Mouse (Mus musculus): ENCODE data around the gene Otop3. TPM values are rescaled to one million over a fixed set of nuclear protein-coding genes. Genes with fewer than 3 reads are reported as not detected.

Otop3 gene
- polyA plus RNA-seq, 1 experiment from 2014 or later: not detected

DNA sequence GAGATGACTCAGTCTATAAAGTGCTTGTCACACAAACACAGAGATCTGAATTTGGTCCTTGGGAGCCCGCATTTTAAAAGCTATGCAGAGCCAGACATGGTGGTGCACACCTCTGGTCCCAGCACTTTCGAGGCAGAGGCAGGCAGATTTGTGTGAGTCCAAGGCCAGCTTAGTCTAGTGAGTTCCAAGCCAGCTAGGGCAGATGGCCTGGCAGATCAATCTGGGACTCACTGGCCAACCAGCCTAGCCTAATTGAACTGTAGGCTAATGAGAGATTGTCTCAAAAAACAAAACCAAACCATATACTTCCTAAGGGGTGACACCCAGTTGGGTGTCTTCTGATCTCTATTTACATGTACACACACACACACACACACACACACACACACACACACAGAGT lies 6.7 kb downstream of the Otop3 start:
- 45% methylated on average over 2 of the region's 2 CpGs for WGBS (ENCODE audit: insufficient replicate concordance)
- H3K27ac ChIP-seq (ENCODE audit: low read depth): no peak overlapping the region
- TF ChIP-seq EP300 (IDR thresholded peaks at IDR 0.05; ENCODE audit: low read depth) (no peak), CTCF (IDR thresholded peaks at IDR 0.05; ENCODE audit: low read depth) (no peak)
- peaks cover 18% of the 10 kb centered on the region for H3K27me3 ChIP-seq (ENCODE audit: insufficient read depth, low read length)
- no peak for ATAC-seq
- H3K4me3 ChIP-seq (ENCODE audit: low read depth, low read length): no peak overlapping the region
- no peaks in the 10 kb centered on the region for H3K4me1 ChIP-seq (ENCODE audit: insufficient read depth)
- H3K36me3 ChIP-seq (replicated peaks; ENCODE audit: insufficient read depth, low read length): no peaks in the 10 kb centered on the region
- no peak overlapping the region for H3K4me2 ChIP-seq (ENCODE audit: low read depth, low read length)
- no peak for DNase-seq
- no peak overlapping the region for H3K9ac ChIP-seq (replicated peaks)
- no peaks in the 10 kb centered on the region for H3K9me3 ChIP-seq (ENCODE audit: low read length)

- Histone ChIP-seq H3K27me3 (ENCODE audit: insufficient read depth, low read length) (peaks cover 13% of the 10 kb centered on the region; the same call in 1 of the 2 replicates), H3K36me3 (replicated peaks; ENCODE audit: insufficient read depth, low read length) (no peaks in the 10 kb centered on the region), H3K27ac (ENCODE audit: low read depth) (no peak overlapping the region), H3K4me3 (ENCODE audit: low read depth, low read length) (no peak overlapping the region), H3K9ac (replicated peaks) (no peak overlapping the region), H3K9me3 (ENCODE audit: low read length) (no peaks in the 10 kb centered on the region), H3K4me2 (ENCODE audit: low read depth, low read length) (no peak overlapping the region), H3K4me1 (ENCODE audit: insufficient read depth) (no peaks in the 10 kb centered on the region)
- TF ChIP-seq EP300 (IDR thresholded peaks at IDR 0.05; ENCODE audit: low read depth) (no peak), CTCF (IDR thresholded peaks at IDR 0.05; ENCODE audit: low read depth) (no peak)
- no peak for ATAC-seq
- DNase-seq: no peak
- WGBS (ENCODE audit: insufficient replicate concordance): 55% methylated on average over 6 of the region's 6 CpGs
These were observed 7.3 kb downstream of the Otop3 start for GRCm38 (mm10) chr11:115341866-115342265.

DNA sequence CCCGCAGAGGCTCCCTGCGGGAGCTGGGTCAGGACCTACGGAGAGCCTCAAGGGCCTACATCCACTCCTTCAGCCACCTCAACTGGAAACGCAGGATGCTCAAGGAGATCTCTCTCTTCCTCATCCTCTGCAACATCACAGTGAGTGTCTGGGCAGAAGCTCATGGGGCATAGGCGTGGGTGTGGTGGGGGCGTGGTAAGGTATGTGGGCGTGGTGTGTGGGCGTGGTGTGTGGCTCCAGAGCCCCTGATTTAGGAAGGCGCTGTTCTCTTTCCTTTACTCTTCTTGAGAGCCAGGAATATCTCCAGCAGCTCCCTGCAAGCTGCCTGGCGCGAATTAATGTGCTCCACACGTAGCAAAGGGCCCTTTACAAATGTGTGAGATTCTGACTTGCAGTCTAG lies 10.4 kb downstream of the Otop3 start:
- Histone ChIP-seq H3K27me3 (ENCODE audit: insufficient read depth, low read length) (0 out of 2 replicates have a peak, but pooled peaks cover 8% of the 10 kb centered on the region), H3K27ac (ENCODE audit: low read depth) (no peak overlapping the region), H3K4me3 (ENCODE audit: low read depth, low read length) (no peak overlapping the region), H3K4me1 (ENCODE audit: insufficient read depth) (no peaks in the 10 kb centered on the region), H3K9me3 (ENCODE audit: low read length) (no peaks in the 10 kb centered on the region), H3K4me2 (ENCODE audit: low read depth, low read length) (no peak overlapping the region), H3K36me3 (replicated peaks; ENCODE audit: insufficient read depth, low read length) (no peaks in the 10 kb centered on the region), H3K9ac (replicated peaks) (no peak overlapping the region)
- DNase-seq: no peak
- TF ChIP-seq EP300 (IDR thresholded peaks at IDR 0.05; ENCODE audit: low read depth) (no peak), CTCF (IDR thresholded peaks at IDR 0.05; ENCODE audit: low read depth) (no peak)
- ATAC-seq: no peak
- 15% methylated on average over 12 of the region's 12 CpGs for WGBS (ENCODE audit: insufficient replicate concordance)

DNA sequence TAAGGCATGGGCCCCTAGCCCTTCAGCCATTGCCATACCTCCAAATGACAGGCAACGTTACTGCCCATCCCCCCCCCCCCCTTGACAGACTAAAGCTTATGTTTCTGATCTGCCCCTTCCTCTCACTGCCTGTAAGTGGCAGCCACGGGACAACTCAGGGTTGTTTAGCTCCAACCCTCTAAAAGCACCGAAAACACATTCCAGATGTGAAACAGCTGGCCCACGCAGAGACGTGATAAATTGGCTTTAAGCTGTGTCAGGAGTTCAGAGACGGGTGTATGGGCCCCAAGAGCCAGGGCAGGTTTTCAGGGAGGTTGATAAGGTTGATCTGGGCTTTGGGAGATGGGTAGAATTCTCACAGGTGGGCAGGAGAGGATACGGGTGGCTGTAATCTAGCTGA lies 11.0 kb downstream of the Otop3 start:
- Histone ChIP-seq H3K9me3 (ENCODE audit: low read length) (no peaks in the 10 kb centered on the region), H3K4me3 (ENCODE audit: low read depth, low read length) (no peak overlapping the region), H3K36me3 (replicated peaks; ENCODE audit: insufficient read depth, low read length) (no peaks in the 10 kb centered on the region), H3K27ac (ENCODE audit: low read depth) (no peak overlapping the region), H3K4me1 (ENCODE audit: insufficient read depth) (no peaks in the 10 kb centered on the region), H3K27me3 (ENCODE audit: insufficient read depth, low read length) (0 out of 2 replicates have a peak, but pooled peaks cover 6% of the 10 kb centered on the region), H3K4me2 (ENCODE audit: low read depth, low read length) (no peak overlapping the region), H3K9ac (replicated peaks) (no peak overlapping the region)
- DNase-seq (no peak), ATAC-seq (no peak)
- TF ChIP-seq EP300 (IDR thresholded peaks at IDR 0.05; ENCODE audit: low read depth) (no peak), CTCF (IDR thresholded peaks at IDR 0.05; ENCODE audit: low read depth) (no peak)
- 37% methylated on average over 7 of the region's 7 CpGs for WGBS (ENCODE audit: insufficient replicate concordance)

- Histone ChIP-seq H3K4me1 (ENCODE audit: insufficient read depth) (no peaks in the 10 kb centered on the region), H3K9ac (replicated peaks) (no peak overlapping the region), H3K27ac (ENCODE audit: low read depth) (no peak overlapping the region), H3K36me3 (replicated peaks; ENCODE audit: insufficient read depth, low read length) (no peaks in the 10 kb centered on the region), H3K9me3 (ENCODE audit: low read length) (no peaks in the 10 kb centered on the region), H3K4me3 (ENCODE audit: low read depth, low read length) (no peak overlapping the region), H3K4me2 (ENCODE audit: low read depth, low read length) (no peak overlapping the region), H3K27me3 (ENCODE audit: insufficient read depth, low read length) (0 out of 2 replicates have a peak, but pooled peaks cover 6% of the 10 kb centered on the region)
- DNase-seq (no peak), ATAC-seq (no peak)
- TF ChIP-seq CTCF (IDR thresholded peaks at IDR 0.05; ENCODE audit: low read depth) (no peak), EP300 (IDR thresholded peaks at IDR 0.05; ENCODE audit: low read depth) (no peak)
- 55% methylated on average over 17 of the region's 17 CpGs for WGBS (ENCODE audit: insufficient replicate concordance)
These were observed 14.2 kb downstream of the Otop3 start for GRCm38 (mm10) chr11:115348681-115349248.

DNA sequence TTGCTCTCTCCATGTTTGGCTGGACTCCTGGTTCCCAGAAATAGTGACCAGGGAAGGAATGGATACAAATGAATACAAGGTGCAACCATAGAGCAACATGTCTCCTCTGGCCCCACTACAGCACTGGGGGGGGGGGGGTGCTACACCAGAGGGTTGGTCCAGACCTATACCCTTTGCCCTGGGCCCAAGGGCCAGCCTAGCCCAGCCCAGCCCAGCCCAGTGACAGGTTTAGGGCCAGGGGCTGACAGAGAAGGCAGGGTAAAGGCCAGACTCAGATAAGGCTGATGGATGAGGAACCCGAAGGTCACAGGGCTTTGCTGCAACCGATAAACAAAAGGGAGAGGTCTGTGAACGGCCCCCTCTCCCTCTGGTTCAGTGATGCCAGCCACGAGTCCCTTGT lies 15.4 kb downstream of the Otop3 start:
- H3K27me3 ChIP-seq (ENCODE audit: insufficient read depth, low read length): 0 out of 2 replicates have a peak, but pooled peaks cover 8% of the 10 kb centered on the region

More for the DNA sequence above, 15.4 kb downstream of the Otop3 start:
- H3K27ac ChIP-seq (ENCODE audit: low read depth): no peak overlapping the region
- TF ChIP-seq CTCF (IDR thresholded peaks at IDR 0.05; ENCODE audit: low read depth) (no peak), EP300 (IDR thresholded peaks at IDR 0.05; ENCODE audit: low read depth) (no peak)
- no peaks in the 10 kb centered on the region for H3K9me3 ChIP-seq (ENCODE audit: low read length)
- H3K9ac ChIP-seq (replicated peaks): no peak overlapping the region
- DNase-seq (no peak), ATAC-seq (no peak)
- H3K4me1 ChIP-seq (ENCODE audit: insufficient read depth): no peaks in the 10 kb centered on the region
- H3K4me2 ChIP-seq (ENCODE audit: low read depth, low read length): no peak overlapping the region
- H3K36me3 ChIP-seq (replicated peaks; ENCODE audit: insufficient read depth, low read length): no peaks in the 10 kb centered on the region
- WGBS (ENCODE audit: insufficient replicate concordance): 30% methylated on average over 4 of the region's 4 CpGs
- H3K4me3 ChIP-seq (ENCODE audit: low read depth, low read length): no peak overlapping the region
